Mouse (Mus musculus): ENCODE measurements at regions not wholly inside any gene's neighbourhood (a gene's known extent, or its start where the extent isn't known, plus 50 kb on each side); places are given as distances from the start of the nearest gene placed in this dataset.

DNA sequence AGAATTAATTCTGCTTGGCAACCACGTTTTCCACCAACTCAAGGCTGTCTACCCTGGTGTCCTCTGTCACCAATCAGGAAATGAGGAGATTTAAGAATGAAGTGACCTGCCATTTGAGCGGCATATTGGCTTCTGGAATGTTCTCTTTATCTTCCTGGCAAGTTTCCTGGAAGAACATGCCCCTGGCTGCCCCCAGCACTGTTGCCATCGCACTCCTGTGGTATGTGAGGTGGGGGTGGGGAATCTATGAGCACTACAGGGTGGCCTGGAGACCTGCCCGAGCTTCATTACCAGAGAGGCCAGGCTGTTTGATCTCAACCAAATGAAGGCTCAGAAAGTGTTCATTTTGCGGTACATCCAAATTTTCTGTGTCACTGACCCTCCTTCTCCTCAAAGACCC, 243.8 kb upstream of the Il12b start:
- H3K27ac ChIP-seq (ENCODE audit: low read depth, low read length) = no peak overlapping the region
- no peak overlapping the region for H3K9ac ChIP-seq (ENCODE audit: low read depth, low read length)
- DNase-seq (ENCODE audit: low spot score) (peak; percentile 4), ATAC-seq (ENCODE audit: low FRiP score) (no peak)
- no peaks in the 10 kb centered on the region for H3K36me3 ChIP-seq (ENCODE audit: control insufficient read depth, insufficient read depth, low read length)
- 55% methylated on average over 5 of the region's 5 CpGs for WGBS
- no peaks in the 10 kb centered on the region for H3K4me1 ChIP-seq (replicated peaks; ENCODE audit: control insufficient read depth, insufficient read depth, low read length)
- H3K4me3 ChIP-seq (ENCODE audit: low read depth, low read length) = no peak overlapping the region
- H3K9me3 ChIP-seq (ENCODE audit: control insufficient read depth, low read length) = no peaks in the 10 kb centered on the region
- no peak overlapping the region for H3K4me2 ChIP-seq (replicated peaks; ENCODE audit: low read depth, low read length)
- H3K27me3 ChIP-seq (ENCODE audit: control insufficient read depth, insufficient read depth, low read length) = no peaks in the 10 kb centered on the region

DNA sequence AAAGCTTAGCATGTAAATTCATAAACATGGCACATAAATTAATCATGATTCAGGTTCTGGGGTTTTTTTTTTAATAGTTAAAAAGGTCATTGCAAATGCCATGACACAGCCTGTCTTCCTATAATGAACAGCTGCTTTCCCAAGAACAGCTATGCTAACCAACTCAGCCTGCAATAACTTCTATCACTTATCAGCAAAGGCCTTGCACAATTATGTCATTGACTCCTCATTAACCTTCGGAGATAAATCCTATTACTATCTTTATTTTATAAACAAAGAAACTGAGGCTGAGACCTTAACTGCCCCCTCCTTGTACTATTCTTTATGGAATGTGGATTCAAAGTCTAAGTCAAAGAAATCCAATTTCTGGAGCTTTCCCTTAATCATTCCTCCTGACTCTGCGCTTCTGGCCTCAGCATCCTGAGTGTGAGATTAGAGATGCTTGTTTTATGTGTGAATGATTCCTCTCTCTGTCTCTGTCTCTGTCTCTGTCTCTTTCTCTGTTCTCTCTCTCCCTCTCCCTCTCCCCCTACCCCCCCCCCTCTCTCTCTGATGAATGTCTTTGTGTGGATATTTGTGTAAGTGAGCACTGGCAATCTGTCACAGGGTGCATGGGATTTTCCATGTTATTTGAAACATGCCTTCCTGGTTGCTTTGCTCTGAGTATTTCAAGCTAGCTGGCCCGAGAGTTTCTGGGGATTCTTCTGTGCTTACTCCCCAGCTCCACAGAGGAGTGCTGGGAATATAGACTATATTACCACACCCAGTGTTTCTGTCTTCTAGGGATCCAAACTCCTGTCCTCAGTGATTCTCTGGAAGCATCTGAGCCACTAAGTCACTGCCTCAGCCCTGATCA, 243.1 kb upstream of the Il12b start:
- no peak for ATAC-seq (ENCODE audit: low FRiP score)

DNA sequence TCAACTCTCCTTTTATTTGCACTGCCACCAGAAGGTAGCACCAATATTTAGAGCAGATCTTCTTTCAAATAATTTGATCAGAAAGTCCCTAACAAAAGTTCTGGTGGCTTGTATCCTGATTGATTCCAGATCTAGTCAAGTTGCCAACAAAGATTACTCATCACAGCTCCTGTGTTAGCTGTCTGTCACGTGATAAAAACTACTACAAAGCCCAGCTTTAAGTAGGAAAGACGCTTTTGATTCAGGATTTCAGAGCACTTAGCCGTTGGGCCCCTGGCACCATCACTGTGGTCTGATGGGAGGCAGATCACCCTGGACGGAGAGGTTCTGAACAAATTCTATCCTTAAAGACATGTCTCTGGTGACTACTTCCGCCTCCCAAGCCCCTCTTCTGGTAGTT, 241.6 kb upstream of the Il12b start:
- Histone ChIP-seq H3K9me3 (ENCODE audit: control insufficient read depth, low read length) (no peaks in the 10 kb centered on the region), H3K27me3 (ENCODE audit: control insufficient read depth, insufficient read depth, low read length) (no peaks in the 10 kb centered on the region), H3K4me1 (replicated peaks; ENCODE audit: control insufficient read depth, insufficient read depth, low read length) (no peaks in the 10 kb centered on the region), H3K4me2 (replicated peaks; ENCODE audit: low read depth, low read length) (no peak overlapping the region), H3K9ac (ENCODE audit: low read depth, low read length) (no peak overlapping the region), H3K36me3 (ENCODE audit: control insufficient read depth, insufficient read depth, low read length) (no peaks in the 10 kb centered on the region), H3K4me3 (ENCODE audit: low read depth, low read length) (no peak overlapping the region), H3K27ac (ENCODE audit: low read depth, low read length) (no peak overlapping the region)
- no peak for ATAC-seq (ENCODE audit: low FRiP score)
- no peak for DNase-seq (ENCODE audit: low spot score)
- 80% methylated on average over 5 of the region's 5 CpGs for WGBS

More for the DNA sequence above, 243.1 kb upstream of the Il12b start:
- no peaks in the 10 kb centered on the region for H3K9me3 ChIP-seq (ENCODE audit: control insufficient read depth, low read length)
- H3K27ac ChIP-seq (ENCODE audit: low read depth, low read length) = no peak overlapping the region
- no peak overlapping the region for H3K4me3 ChIP-seq (ENCODE audit: low read depth, low read length)
- H3K9ac ChIP-seq (ENCODE audit: low read depth, low read length) = no peak overlapping the region
- H3K4me2 ChIP-seq (replicated peaks; ENCODE audit: low read depth, low read length) = no peak overlapping the region
- no peaks in the 10 kb centered on the region for H3K27me3 ChIP-seq (ENCODE audit: control insufficient read depth, insufficient read depth, low read length)
- WGBS = 84% methylated on average over 3 of the region's 3 CpGs
- DNase-seq (ENCODE audit: low spot score) = no peak
- no peaks in the 10 kb centered on the region for H3K36me3 ChIP-seq (ENCODE audit: control insufficient read depth, insufficient read depth, low read length)
- no peaks in the 10 kb centered on the region for H3K4me1 ChIP-seq (replicated peaks; ENCODE audit: control insufficient read depth, insufficient read depth, low read length)

DNA sequence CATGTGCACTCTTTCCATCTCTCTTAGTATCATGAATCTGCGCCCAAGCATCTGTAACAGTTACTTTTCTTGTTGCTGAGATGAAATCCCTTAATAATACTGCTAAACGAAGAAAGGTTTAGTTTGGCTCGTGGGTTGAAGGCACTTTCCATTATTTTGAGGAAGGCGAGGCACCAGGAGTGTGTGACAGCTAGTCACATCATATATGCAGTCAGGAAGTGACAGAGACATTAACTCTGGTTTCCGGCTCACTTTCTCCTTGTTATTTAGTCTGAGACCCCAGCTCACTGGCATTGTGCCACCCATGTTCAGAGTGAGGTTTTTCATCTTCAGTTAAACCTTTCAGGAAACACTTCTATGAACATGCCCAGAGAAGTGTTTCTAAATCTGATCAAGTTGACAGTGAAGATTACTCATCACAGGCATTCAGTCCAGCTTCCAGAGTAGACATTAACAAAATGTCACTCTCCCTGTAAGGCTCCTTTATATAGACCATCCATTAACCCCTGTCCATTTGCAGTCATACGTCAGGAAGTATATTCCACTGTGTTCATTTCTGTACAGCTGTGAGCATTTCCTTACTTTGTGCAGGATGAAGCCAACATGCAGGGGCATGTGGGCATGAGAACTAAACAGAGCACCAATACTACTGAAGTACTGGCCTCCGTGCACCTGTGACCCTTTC, 238.0 kb upstream of the Il12b start:
- no peaks in the 10 kb centered on the region for H3K4me1 ChIP-seq (replicated peaks; ENCODE audit: control insufficient read depth, insufficient read depth, low read length)
- ATAC-seq (ENCODE audit: low FRiP score) = no peak
- no peaks in the 10 kb centered on the region for H3K9me3 ChIP-seq (ENCODE audit: control insufficient read depth, low read length)

DNA sequence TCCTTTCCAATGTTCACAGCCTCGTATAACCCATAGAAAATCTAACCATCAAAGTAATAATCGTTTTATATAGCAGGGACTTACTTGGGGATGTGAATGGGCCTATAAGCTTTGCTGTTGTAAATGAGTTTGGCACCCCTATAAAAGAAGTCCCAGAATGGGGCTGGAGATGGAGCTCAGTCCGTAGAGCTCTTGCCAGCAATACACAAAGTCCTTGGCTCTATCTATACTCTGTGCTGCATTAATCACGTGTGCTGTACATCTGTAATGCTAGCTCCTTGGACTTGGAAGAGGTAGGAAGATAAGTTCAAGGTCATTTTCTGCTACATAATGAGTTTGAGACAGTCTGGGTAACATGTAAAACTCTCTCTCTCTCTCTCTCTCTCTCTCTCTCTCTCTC, 236.8 kb upstream of the Il12b start:
- H3K9me3 ChIP-seq (ENCODE audit: control insufficient read depth, low read length) = no peaks in the 10 kb centered on the region
- H3K36me3 ChIP-seq (ENCODE audit: control insufficient read depth, insufficient read depth, low read length) = no peaks in the 10 kb centered on the region
- ATAC-seq (ENCODE audit: low FRiP score) (no peak), DNase-seq (ENCODE audit: low spot score) (no peak)
- H3K27ac ChIP-seq (ENCODE audit: low read depth, low read length) = no peak overlapping the region
- no peak overlapping the region for H3K4me2 ChIP-seq (replicated peaks; ENCODE audit: low read depth, low read length)
- WGBS = 79% methylated on average over 4 of the region's 4 CpGs
- no peak overlapping the region for H3K4me3 ChIP-seq (ENCODE audit: low read depth, low read length)
- H3K9ac ChIP-seq (ENCODE audit: low read depth, low read length) = no peak overlapping the region
- H3K4me1 ChIP-seq (replicated peaks; ENCODE audit: control insufficient read depth, insufficient read depth, low read length) = no peaks in the 10 kb centered on the region
- no peaks in the 10 kb centered on the region for H3K27me3 ChIP-seq (ENCODE audit: control insufficient read depth, insufficient read depth, low read length)

More for the DNA sequence above, 238.0 kb upstream of the Il12b start:
- Histone ChIP-seq H3K36me3 (ENCODE audit: control insufficient read depth, insufficient read depth, low read length) (no peaks in the 10 kb centered on the region), H3K27ac (ENCODE audit: low read depth, low read length) (no peak overlapping the region), H3K27me3 (ENCODE audit: control insufficient read depth, insufficient read depth, low read length) (no peaks in the 10 kb centered on the region), H3K4me3 (ENCODE audit: low read depth, low read length) (no peak overlapping the region), H3K4me2 (replicated peaks; ENCODE audit: low read depth, low read length) (no peak overlapping the region), H3K9ac (ENCODE audit: low read depth, low read length) (no peak overlapping the region)
- DNase-seq (ENCODE audit: low spot score) = no peak
- WGBS = 83% methylated on average over 7 of the region's 7 CpGs

DNA sequence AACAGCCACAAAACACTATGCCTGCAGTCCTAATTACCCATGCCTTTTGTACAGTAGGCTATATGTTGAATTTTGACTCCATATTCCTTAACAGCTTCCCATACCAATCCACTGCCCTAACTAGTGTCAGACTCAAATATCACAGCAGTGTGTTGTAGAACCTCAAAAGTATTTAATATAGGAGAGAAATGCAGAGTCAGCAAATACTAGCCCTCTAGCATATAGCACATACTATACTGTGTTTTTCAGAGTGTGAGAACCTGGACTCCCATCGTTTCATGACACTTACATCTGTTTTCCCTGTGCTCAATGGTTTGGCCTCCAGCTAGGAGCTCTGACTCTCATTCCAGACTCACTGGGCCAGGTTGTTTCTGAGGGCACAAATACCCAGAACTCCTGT, 236.1 kb upstream of the Il12b start:
- Histone ChIP-seq H3K9ac (ENCODE audit: low read depth, low read length) (no peak overlapping the region), H3K4me3 (ENCODE audit: low read depth, low read length) (no peak overlapping the region), H3K4me1 (replicated peaks; ENCODE audit: control insufficient read depth, insufficient read depth, low read length) (no peaks in the 10 kb centered on the region), H3K36me3 (ENCODE audit: control insufficient read depth, insufficient read depth, low read length) (no peaks in the 10 kb centered on the region), H3K4me2 (replicated peaks; ENCODE audit: low read depth, low read length) (no peak overlapping the region), H3K27me3 (ENCODE audit: control insufficient read depth, insufficient read depth, low read length) (no peaks in the 10 kb centered on the region), H3K9me3 (ENCODE audit: control insufficient read depth, low read length) (no peaks in the 10 kb centered on the region), H3K27ac (ENCODE audit: low read depth, low read length) (no peak overlapping the region)
- 81% methylated on average over 1 of the region's 1 CpGs for WGBS
- no peak for ATAC-seq (ENCODE audit: low FRiP score)
- no peak for DNase-seq (ENCODE audit: low spot score)

DNA sequence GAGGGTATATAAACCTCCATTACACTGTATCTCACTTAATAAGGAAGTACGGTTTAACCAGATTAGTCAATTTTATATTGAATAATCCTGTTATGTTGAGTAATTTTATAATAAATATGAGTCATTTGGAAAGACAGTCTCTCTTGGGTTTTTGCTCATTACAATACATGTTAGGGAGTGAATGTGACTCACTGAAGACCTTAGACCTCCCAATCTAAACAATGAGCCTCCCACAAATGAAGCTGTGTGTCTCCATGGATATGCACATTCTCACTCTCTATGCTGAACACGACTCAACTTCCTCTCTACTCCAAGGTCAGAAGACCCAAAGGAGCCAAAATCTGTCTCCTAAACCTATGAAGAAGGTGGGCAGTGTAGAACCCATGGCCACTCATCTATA, 235.7 kb upstream of the Il12b start:
- Histone ChIP-seq H3K27me3 (ENCODE audit: control insufficient read depth, insufficient read depth, low read length) (no peaks in the 10 kb centered on the region), H3K4me1 (replicated peaks; ENCODE audit: control insufficient read depth, insufficient read depth, low read length) (no peaks in the 10 kb centered on the region), H3K9ac (ENCODE audit: low read depth, low read length) (no peak overlapping the region), H3K27ac (ENCODE audit: low read depth, low read length) (no peak overlapping the region), H3K4me2 (replicated peaks; ENCODE audit: low read depth, low read length) (no peak overlapping the region), H3K4me3 (ENCODE audit: low read depth, low read length) (no peak overlapping the region), H3K9me3 (ENCODE audit: control insufficient read depth, low read length) (no peaks in the 10 kb centered on the region), H3K36me3 (ENCODE audit: control insufficient read depth, insufficient read depth, low read length) (no peaks in the 10 kb centered on the region)
- ATAC-seq (ENCODE audit: low FRiP score) (no peak), DNase-seq (ENCODE audit: low spot score) (no peak)
- 74% methylated on average over 2 of the region's 2 CpGs for WGBS

DNA sequence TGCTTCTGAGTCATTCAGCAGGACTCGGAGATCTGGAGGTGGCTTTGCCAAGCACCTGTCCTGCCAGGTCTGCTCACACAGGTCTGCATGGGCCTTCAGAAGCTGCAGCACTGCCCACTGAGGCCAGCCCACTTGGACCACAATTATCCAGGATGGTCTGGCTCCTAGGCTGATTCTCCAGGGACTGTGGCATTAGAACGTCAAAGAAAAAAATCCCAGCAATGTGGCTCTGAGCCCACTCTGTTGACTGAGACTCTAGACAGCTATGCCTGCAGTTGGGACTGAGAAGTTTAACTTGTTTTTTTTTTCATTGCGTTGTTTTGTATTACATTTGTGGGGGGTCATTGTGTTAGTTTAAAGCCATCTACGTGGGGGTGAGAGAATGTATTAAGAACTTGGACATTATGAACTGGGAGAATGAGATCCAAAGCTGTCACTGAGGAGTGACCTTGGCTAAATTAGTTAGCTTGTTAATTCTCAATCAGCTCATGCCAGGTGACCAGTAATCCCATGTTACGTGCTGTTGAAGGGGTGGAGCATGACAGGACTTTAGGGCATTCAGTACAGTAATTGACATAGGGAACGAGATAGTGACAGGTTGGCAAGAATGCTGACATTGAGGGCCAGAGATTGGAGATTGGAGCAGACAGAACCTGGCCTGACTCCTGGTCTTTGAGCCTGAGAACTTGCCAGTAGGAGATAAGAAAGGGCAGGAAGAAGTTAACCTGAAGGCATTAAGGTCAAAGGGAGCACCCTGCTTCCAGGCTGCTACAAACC, 232.0 kb upstream of the Il12b start:
- WGBS = 83% methylated on average over 6 of the region's 6 CpGs

More for the DNA sequence above, 232.0 kb upstream of the Il12b start:
- Histone ChIP-seq H3K4me2 (replicated peaks; ENCODE audit: low read depth, low read length) (no peak overlapping the region), H3K36me3 (ENCODE audit: control insufficient read depth, insufficient read depth, low read length) (no peaks in the 10 kb centered on the region), H3K27ac (ENCODE audit: low read depth, low read length) (no peak overlapping the region), H3K9ac (ENCODE audit: low read depth, low read length) (no peak overlapping the region), H3K27me3 (ENCODE audit: control insufficient read depth, insufficient read depth, low read length) (no peaks in the 10 kb centered on the region), H3K4me3 (ENCODE audit: low read depth, low read length) (no peak overlapping the region), H3K9me3 (ENCODE audit: control insufficient read depth, low read length) (no peaks in the 10 kb centered on the region), H3K4me1 (replicated peaks; ENCODE audit: control insufficient read depth, insufficient read depth, low read length) (no peaks in the 10 kb centered on the region)
- no peak for DNase-seq (ENCODE audit: low spot score)
- ATAC-seq (ENCODE audit: low FRiP score) = no peak
